Mouse (Mus musculus) hindbrain, embryonic 11.5 days (tissue): ENCODE results near the gene Rrbp1. TPM values are rescaled to one million over a fixed set of nuclear protein-coding genes. Genes with fewer than 3 reads are reported as not detected.

ENCODE experiments used
- ATAC-seq: fragments of 200-750 bp; cut with Nextera tagmentation; 2 replicates; pipeline ENCODE4 v1.8.0; 2017; ENCODE audit warnings: mild to moderate bottlenecking, moderate TSS enrichment, moderate library complexity; ENCODE audit not compliant: low FRiP score
- DNase-seq: peaks from one replicate; pipeline ENCODE4 v3.0.0-alpha.2; 2015; ENCODE audit warnings: low spot score
- H3K27ac ChIP-seq: fragments of 300-500 bp; sonication (generic); 2 replicates; pipeline ENCODE4 v1.5.1; 2014; ENCODE audit warnings: mild to moderate bottlenecking, low read depth, low read length
- H3K27me3 ChIP-seq: fragments of 300-500 bp; sonication (generic); 2 replicates; pipeline ENCODE4 v1.6.1; 2014; ENCODE audit warnings: mild to moderate bottlenecking, low read length, moderate library complexity, mixed read lengths; ENCODE audit not compliant: control insufficient read depth, insufficient read depth
- H3K36me3 ChIP-seq: fragments of 300-500 bp; sonication (generic); 2 replicates; pipeline ENCODE4 v1.6.1; 2014; ENCODE audit warnings: mild to moderate bottlenecking, low read length, moderate library complexity, mixed read lengths; ENCODE audit not compliant: control insufficient read depth, insufficient read depth
- H3K4me1 ChIP-seq: fragments of 300-500 bp; sonication (generic); replicated peaks from 2 replicates; pipeline ENCODE4 v1.6.1; 2014; ENCODE audit warnings: low read length, mixed read lengths; ENCODE audit not compliant: control insufficient read depth, insufficient read depth
- H3K4me2 ChIP-seq: fragments of 300-500 bp; sonication (generic); replicated peaks from 2 replicates; pipeline ENCODE4 v1.6.1; 2014; ENCODE audit warnings: mild to moderate bottlenecking, low read depth, low read length
- H3K4me3 ChIP-seq: fragments of 300-500 bp; sonication (generic); 2 replicates; pipeline ENCODE4 v1.5.1; 2014; ENCODE audit warnings: low read depth, low read length
- H3K9ac ChIP-seq: fragments of 300-500 bp; sonication (generic); 2 replicates; pipeline ENCODE4 v1.6.1; 2014; ENCODE audit warnings: low read depth, low read length
- H3K9me3 ChIP-seq: fragments of 300-500 bp; sonication (generic); 2 replicates; pipeline ENCODE4 v1.6.1; 2016; ENCODE audit warnings: low read length; ENCODE audit not compliant: control insufficient read depth
- WGBS: fragments of 180-500 bp; shearing (Covaris S2); extraction: QIAGEN DNeasy Blood & Tissue Kit; methylation state at CpG from one replicate; pipeline ENCODE4 v1.1.7; 2014; 5-methylcytosine and 5-hydroxymethylcytosine counted together
- polyA plus RNA-seq: library from polyadenylated mRNA; unstranded; fragments of >200 nt; fragmentation: Nextera tagmentation; extraction: Ambion mirVana; gene quantifications from 2 replicates; pipeline ENCODE4 v1.2.1, GENCODE M21; 2014

The Rrbp1 gene
- polyA plus RNA-seq, 1 experiment from 2014 or later: 63.9 TPM

DNA sequence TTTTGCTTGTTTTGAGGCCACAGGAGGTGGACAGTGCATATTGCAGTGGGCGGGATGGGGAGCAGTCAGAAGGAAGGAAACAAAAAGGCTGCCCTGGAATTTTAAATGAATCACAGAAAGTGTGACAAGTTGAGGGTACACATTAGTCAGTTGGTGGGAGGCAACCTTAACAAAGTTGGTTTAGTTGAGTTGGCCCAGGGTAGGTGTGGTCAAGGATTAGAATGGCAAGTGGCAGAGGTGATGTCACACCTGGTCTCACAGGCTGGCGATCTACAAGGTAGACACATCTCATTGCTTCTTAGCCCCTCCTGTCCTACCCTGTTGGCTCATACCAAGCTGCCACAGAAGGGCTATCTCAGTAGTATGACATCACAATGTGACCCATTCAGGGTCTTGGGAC is 21.6 kb upstream of the Rrbp1 start, which contains the start of gene Banf2:
TSS of gene Banf2 (plus strand) at position 396 of the 400 bp plus-strand sequence.
- no peak for DNase-seq
- Histone ChIP-seq H3K9me3 (no peaks in the 10 kb centered on the region), H3K36me3 (no peaks in the 10 kb centered on the region), H3K27ac (no peak within 1 kb of the TSS), H3K4me1 (no peaks in the 10 kb centered on the region), H3K9ac (no peak within 1 kb of the TSS), H3K27me3 (no peaks in the 10 kb centered on the region), H3K4me2 (no peak within 1 kb of the TSS), H3K4me3 (no peak within 1 kb of the TSS)
- WGBS: 88% methylated on average over 2 of the region's 2 CpGs
- ATAC-seq: no peak

DNA sequence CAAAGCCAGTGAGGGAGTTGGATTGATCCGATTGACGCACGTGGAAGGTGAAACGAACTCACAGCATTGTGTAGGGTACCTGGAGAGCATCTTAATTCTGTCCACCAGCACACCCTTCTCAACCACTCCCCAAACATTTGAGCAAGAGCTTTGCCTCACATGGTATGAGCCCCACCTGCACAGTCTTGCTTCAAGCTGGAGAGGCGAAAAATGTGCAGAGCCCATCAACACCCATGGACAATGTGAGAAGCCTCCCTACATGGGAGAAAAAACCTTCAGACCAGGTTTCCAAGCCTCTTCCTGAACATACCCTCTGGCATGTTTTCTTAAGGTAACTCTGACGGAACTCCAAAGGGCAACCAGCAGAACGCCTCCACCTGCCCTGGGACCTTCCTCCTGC is 19.7 kb upstream of the Rrbp1 start:
- Histone ChIP-seq H3K27ac (no peak overlapping the region), H3K4me3 (no peak overlapping the region), H3K4me2 (no peak overlapping the region), H3K9me3 (no peaks in the 10 kb centered on the region), H3K36me3 (no peaks in the 10 kb centered on the region), H3K4me1 (no peaks in the 10 kb centered on the region), H3K27me3 (no peaks in the 10 kb centered on the region), H3K9ac (no peak overlapping the region)
- WGBS: 93% methylated on average over 7 of the region's 7 CpGs
- DNase-seq (no peak), ATAC-seq (no peak)

DNA sequence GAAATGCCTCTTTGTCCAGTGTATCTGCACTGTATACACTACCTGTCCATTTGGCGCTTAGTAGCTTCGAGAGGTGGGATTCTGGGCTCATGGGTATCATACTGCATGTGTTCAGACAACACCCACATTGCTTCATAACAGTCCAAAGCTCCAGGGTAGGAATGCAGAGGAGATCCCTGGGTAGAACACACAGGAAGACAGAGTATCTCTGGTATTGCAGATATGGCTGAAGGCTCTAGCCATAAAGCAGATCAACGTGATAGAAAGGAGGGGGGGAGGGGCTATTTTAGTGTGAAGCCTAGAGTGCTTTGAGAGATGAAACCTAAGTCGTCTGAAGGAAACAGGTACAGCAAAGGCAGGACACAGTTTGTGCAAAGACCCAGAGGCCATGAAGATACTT is 15.4 kb upstream of the Rrbp1 start:
- no peaks in the 10 kb centered on the region for H3K4me1 ChIP-seq
- no peaks in the 10 kb centered on the region for H3K36me3 ChIP-seq
- H3K4me2 ChIP-seq: no peak overlapping the region
- no peak overlapping the region for H3K9ac ChIP-seq
- H3K4me3 ChIP-seq: no peak overlapping the region
- H3K27me3 ChIP-seq: no peaks in the 10 kb centered on the region
- no peak overlapping the region for H3K27ac ChIP-seq
- 83% methylated on average over 4 of the region's 4 CpGs for WGBS
- DNase-seq (no peak), ATAC-seq (no peak)
- no peaks in the 10 kb centered on the region for H3K9me3 ChIP-seq

DNA sequence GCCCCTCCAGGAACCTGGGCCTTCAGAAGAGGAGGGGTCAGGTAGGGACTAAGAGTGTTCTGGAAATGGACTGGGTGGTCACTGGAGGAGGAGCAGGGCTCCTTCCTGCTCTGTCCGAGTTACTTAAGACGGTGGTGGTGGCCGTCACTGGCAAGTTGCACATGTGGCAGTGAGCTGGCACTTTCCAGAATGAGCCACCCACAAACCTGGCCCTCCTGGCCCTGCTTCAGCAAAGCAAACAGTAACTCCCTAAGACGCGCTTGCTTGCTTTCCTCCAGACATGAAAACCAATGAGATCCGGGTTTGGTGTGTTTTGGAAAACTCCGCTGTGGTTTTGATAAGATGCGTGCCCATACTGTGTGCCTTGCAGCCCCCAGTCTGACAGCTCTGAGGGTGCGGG is 14.3 kb upstream of the Rrbp1 start:
- Histone ChIP-seq H3K27me3 (no peaks in the 10 kb centered on the region), H3K4me1 (no peaks in the 10 kb centered on the region), H3K9ac (no peak overlapping the region), H3K4me2 (no peak overlapping the region), H3K36me3 (no peaks in the 10 kb centered on the region), H3K4me3 (no peak overlapping the region), H3K27ac (no peak overlapping the region), H3K9me3 (no peaks in the 10 kb centered on the region)
- ATAC-seq (no peak), DNase-seq (no peak)
- WGBS: 91% methylated on average over 9 of the region's 9 CpGs

DNA sequence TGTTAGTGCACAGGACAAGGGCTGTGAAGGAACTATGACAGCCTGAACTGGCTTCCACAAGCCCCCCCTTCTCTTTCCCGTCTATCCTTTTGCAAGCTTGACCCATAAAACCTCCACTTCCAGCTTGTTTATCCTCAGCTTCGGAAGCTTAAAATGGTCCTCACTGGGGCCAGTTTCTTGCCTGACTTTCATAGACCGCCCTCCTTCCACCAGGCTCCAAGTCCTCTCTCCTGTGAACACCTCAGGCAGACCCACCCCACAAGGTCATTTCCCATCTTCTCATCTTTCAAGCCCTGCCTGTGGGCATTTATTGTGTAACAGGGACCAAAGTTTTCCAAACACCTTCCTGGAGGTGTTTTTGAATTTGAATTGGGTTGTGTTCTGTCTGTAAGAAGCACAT is 11.4 kb upstream of the Rrbp1 start:
- 72% methylated on average over 3 of the region's 3 CpGs for WGBS
- no peak for DNase-seq
- H3K9me3 ChIP-seq: no peaks in the 10 kb centered on the region
- H3K9ac ChIP-seq: no peak overlapping the region
- no peak overlapping the region for H3K4me3 ChIP-seq
- no peaks in the 10 kb centered on the region for H3K27me3 ChIP-seq
- ATAC-seq: no peak
- H3K36me3 ChIP-seq: no peaks in the 10 kb centered on the region
- no peak overlapping the region for H3K4me2 ChIP-seq
- no peaks in the 10 kb centered on the region for H3K4me1 ChIP-seq
- H3K27ac ChIP-seq: no peak overlapping the region

DNA sequence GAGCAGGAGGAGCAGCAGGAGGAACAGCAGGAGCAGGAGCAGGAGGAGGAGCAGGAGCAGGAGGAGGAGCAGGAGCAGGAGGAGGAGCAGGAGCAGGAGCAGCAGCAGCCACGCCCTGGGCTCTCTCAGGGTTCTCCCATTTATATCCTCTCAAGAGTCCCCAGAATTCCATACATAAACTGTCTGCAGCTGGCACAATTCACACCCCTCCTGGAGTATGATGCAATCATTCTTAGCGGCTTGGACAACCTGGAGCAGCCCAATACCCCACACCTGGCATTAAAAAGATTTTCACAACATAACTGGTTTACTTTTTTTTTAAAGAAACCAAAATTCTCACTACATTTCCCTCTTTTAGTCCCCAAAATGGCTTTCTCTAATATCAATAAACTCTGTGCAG is 8.9 kb upstream of the Rrbp1 start:
- 61% methylated on average over 2 of the region's 2 CpGs for WGBS

DNA sequence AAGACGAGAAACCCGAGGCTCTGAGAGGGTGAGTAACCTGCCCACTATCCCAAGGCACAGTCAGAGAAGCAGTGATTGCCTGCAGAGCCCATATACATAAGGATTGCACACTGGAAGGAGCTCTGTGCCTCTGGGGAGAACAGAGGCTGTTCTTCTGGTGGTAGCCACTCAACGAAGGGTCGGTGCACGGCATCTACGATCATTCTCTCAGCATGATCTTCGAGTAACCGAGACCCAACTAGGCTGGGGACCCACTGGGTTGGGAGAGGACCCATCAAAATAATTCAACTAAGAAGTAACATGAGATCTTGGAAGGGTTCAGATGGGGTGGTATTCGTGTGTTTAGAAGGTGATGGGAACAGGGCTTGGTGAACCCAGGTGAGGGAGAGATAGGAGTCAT is 4.8 kb upstream of the Rrbp1 start:
- Histone ChIP-seq H3K27ac (no peak overlapping the region), H3K36me3 (no peaks in the 10 kb centered on the region), H3K9me3 (no peaks in the 10 kb centered on the region), H3K27me3 (no peaks in the 10 kb centered on the region), H3K9ac (no peak overlapping the region), H3K4me1 (no peaks in the 10 kb centered on the region), H3K4me2 (no peak overlapping the region), H3K4me3 (no peak overlapping the region)
- 90% methylated on average over 9 of the region's 9 CpGs for WGBS
- ATAC-seq (no peak), DNase-seq (no peak)

More for the DNA sequence above, 8.9 kb upstream of the Rrbp1 start:
- DNase-seq: no peak
- H3K9ac ChIP-seq: no peak overlapping the region
- no peak overlapping the region for H3K27ac ChIP-seq
- no peak overlapping the region for H3K4me3 ChIP-seq
- H3K4me1 ChIP-seq: no peaks in the 10 kb centered on the region
- ATAC-seq: no peak
- H3K36me3 ChIP-seq: no peaks in the 10 kb centered on the region
- H3K27me3 ChIP-seq: no peaks in the 10 kb centered on the region
- H3K9me3 ChIP-seq: no peaks in the 10 kb centered on the region
- no peak overlapping the region for H3K4me2 ChIP-seq

DNA sequence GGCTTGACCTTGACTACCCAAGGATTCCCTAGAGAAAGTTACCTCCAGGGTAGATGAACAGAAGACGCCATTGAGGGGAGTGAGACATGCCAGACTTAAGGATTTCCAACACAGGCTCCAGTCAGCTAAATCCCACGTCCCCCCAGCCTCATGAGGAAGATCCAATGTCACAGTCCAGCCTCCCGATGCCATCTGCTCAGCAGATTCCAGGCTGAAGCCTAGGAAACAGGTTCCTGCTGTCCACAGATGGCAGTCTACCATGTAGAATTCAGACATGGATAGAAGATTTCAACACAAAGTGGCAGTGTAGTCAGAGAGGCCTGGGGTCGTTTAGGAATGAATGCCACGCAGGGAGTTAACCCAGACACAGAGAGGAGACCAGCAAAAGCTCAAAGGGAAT is 3.4 kb upstream of the Rrbp1 start:
- H3K27ac ChIP-seq: no peak overlapping the region

DNA sequence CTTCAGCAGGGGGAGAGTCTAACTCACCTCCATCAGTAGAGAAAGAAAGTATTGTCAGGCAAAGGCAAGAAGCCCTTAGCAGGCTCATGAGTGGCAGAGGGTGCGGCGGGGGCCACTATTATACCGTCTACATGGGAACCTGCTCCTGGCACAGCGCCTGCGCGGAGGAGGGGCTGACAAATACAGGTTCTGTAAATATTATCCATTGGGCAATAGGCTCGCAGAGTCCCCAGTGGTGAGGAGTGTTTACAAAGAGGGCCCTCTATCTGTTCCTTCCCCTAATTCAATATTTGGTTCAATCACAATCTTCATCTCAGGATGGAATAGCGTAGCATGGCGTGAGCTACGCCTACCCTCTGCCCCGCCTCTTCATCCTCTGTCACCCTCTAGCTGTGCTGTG is 3.0 kb upstream of the Rrbp1 start:
- H3K36me3 ChIP-seq: no peaks in the 10 kb centered on the region
- no peak overlapping the region for H3K27ac ChIP-seq
- no peak for DNase-seq
- no peaks in the 10 kb centered on the region for H3K9me3 ChIP-seq
- WGBS: 81% methylated on average over 11 of the region's 11 CpGs
- no peaks in the 10 kb centered on the region; the same call in 1 of the 2 replicates for H3K4me1 ChIP-seq
- H3K9ac ChIP-seq: no peak overlapping the region
- H3K27me3 ChIP-seq: no peaks in the 10 kb centered on the region
- H3K4me2 ChIP-seq: no peak overlapping the region
- ATAC-seq: no peak
- H3K4me3 ChIP-seq: no peak overlapping the region

More for the DNA sequence above, 3.4 kb upstream of the Rrbp1 start:
- 38% methylated on average over 5 of the region's 5 CpGs for WGBS
- Histone ChIP-seq H3K4me2 (no peak overlapping the region), H3K9ac (no peak overlapping the region), H3K36me3 (no peaks in the 10 kb centered on the region), H3K4me1 (no peaks in the 10 kb centered on the region; the same call in 1 of the 2 replicates), H3K4me3 (no peak overlapping the region), H3K9me3 (no peaks in the 10 kb centered on the region), H3K27me3 (no peaks in the 10 kb centered on the region)
- ATAC-seq (no peak), DNase-seq (peak; percentile 39)
